Mouse (Mus musculus) forebrain, postnatal 0 days (tissue): Measurements from ENCODE around the gene Carhsp1. TPM values are rescaled to one million over a fixed set of nuclear protein-coding genes. Genes with fewer than 3 reads are reported as not detected.

Experiments used
- ATAC-seq: fragments of 200-750 bp; cut with Nextera tagmentation; 2 replicates; pipeline ENCODE4 v1.8.0; 2017; ENCODE audit warnings: mild to moderate bottlenecking, moderate library complexity
- DNase-seq: peaks from one replicate; pipeline ENCODE4 v3.0.0-alpha.2; 2015
- H3K27ac ChIP-seq: fragments of 300-500 bp; sonication (generic); 2 replicates; pipeline ENCODE4 v1.5.1; 2014; ENCODE audit warnings: low read depth, mild to moderate bottlenecking, antibody characterized with exemption, low read length, moderate library complexity, mixed read lengths
- H3K27me3 ChIP-seq: fragments of 300-500 bp; sonication (generic); 2 replicates; pipeline ENCODE4 v1.6.1; 2014; ENCODE audit warnings: mild to moderate bottlenecking, low read length, mixed read lengths; ENCODE audit not compliant: insufficient read depth
- H3K36me3 ChIP-seq: fragments of 300-500 bp; sonication (generic); 2 replicates; pipeline ENCODE4 v1.6.1; 2014; ENCODE audit warnings: mild to moderate bottlenecking, moderate library complexity; ENCODE audit not compliant: insufficient read depth
- H3K4me1 ChIP-seq: fragments of 300-500 bp; sonication (generic); 2 replicates; pipeline ENCODE4 v1.6.1; 2014; ENCODE audit warnings: antibody characterized with exemption; ENCODE audit not compliant: insufficient read depth
- H3K4me2 ChIP-seq: fragments of 300-500 bp; sonication (generic); 2 replicates; pipeline ENCODE4 v1.6.1; 2014; ENCODE audit warnings: low read depth, mild to moderate bottlenecking, moderate library complexity
- H3K4me3 ChIP-seq: fragments of 300-500 bp; sonication (generic); 2 replicates; pipeline ENCODE4 v1.5.1; 2014; ENCODE audit warnings: low read depth, low read length, mixed read lengths
- H3K9ac ChIP-seq: fragments of 300-500 bp; sonication (generic); 2 replicates; pipeline ENCODE4 v1.6.1; 2014; ENCODE audit warnings: mild to moderate bottlenecking
- H3K9me3 ChIP-seq: fragments of 300-500 bp; sonication (generic); 2 replicates; pipeline ENCODE4 v1.6.1; 2016; ENCODE audit warnings: low read length
- CTCF ChIP-seq: sonication (generic); IDR thresholded peaks from 2 replicates; pipeline ENCODE4 v1.5.1; 2016; ENCODE audit warnings: antibody characterized with exemption, control low read depth, low read depth
- WGBS: fragments of 180-500 bp; shearing (Covaris S2); extraction: QIAGEN DNeasy Blood & Tissue Kit; methylation state at CpG from one replicate; pipeline ENCODE4 v1.1.7; 2014; 5-methylcytosine and 5-hydroxymethylcytosine counted together
- polyA plus RNA-seq: library from polyadenylated mRNA; unstranded; fragments of >200 nt; fragmentation: Nextera tagmentation; extraction: Ambion mirVana; gene quantifications from 2 replicates; pipeline ENCODE4 v1.2.1, GENCODE M21; 2015
- total RNA-seq: library from RNA; depleted of rRNA; stranded (reverse); fragments of >200 nt; gene quantifications from 2 replicates; pipeline ENCODE4 v1.2.3, GENCODE M21; 2014

Gene Carhsp1
- total and polyA plus RNA-seq, 2 experiments from 2014 or later: 142 to 144 TPM

GRCm38 (mm10) chr16:8645546-8645945, 26.4 kb downstream of the Carhsp1 start:
- Histone ChIP-seq H3K27ac (no peak overlapping the region), H3K4me1 (no peaks in the 10 kb centered on the region), H3K36me3 (peaks cover 69% of the 10 kb centered on the region), H3K27me3 (no peaks in the 10 kb centered on the region), H3K4me2 (no peak overlapping the region), H3K4me3 (no peak overlapping the region), H3K9ac (no peak overlapping the region), H3K9me3 (no peaks in the 10 kb centered on the region)
- WGBS: 87% methylated on average over 6 of the region's 6 CpGs
- no peak for TF ChIP-seq CTCF
- DNase-seq (no peak), ATAC-seq (no peak)

GRCm38 (mm10) chr16:8643855-8644254, 28.1 kb downstream of the Carhsp1 start:
- TF ChIP-seq CTCF: peak; percentile 77
- Histone ChIP-seq H3K9me3 (no peaks in the 10 kb centered on the region), H3K4me1 (no peaks in the 10 kb centered on the region), H3K27me3 (no peaks in the 10 kb centered on the region), H3K9ac (no peak overlapping the region), H3K36me3 (peaks cover 55% of the 10 kb centered on the region), H3K4me3 (no peak overlapping the region), H3K4me2 (no peak overlapping the region), H3K27ac (no peak overlapping the region)
- WGBS: 81% methylated on average over 2 of the region's 2 CpGs
- ATAC-seq: peak; percentile 71; the same call in 1 of the 2 replicates
- no peak for DNase-seq

GRCm38 (mm10) chr16:8639466-8640191, 32.3 kb downstream of the Carhsp1 start:
- no peak for ATAC-seq
- H3K4me2 ChIP-seq: no peak overlapping the region
- 92% methylated on average over 11 of the region's 11 CpGs for WGBS

GRCm38 (mm10) chr16:8638131-8638530, 33.8 kb downstream of the Carhsp1 start:
- no peak for DNase-seq
- no peak for TF ChIP-seq CTCF
- Histone ChIP-seq H3K4me2 (peak overlapping the region; percentile 85), H3K27me3 (no peaks in the 10 kb centered on the region), H3K9ac (peak overlapping the region; percentile 81), H3K4me1 (peaks cover 10% of the 10 kb centered on the region), H3K9me3 (no peaks in the 10 kb centered on the region), H3K36me3 (peaks cover 16% of the 10 kb centered on the region), H3K27ac (peak overlapping the region; percentile 93; the same call in 1 of the 2 replicates), H3K4me3 (peak overlapping the region; percentile 78)
- 47% methylated on average over 7 of the region's 7 CpGs for WGBS
- ATAC-seq: no peak

More at GRCm38 (mm10) chr16:8639466-8640191, 32.3 kb downstream of the Carhsp1 start:
- Histone ChIP-seq H3K27me3 (no peaks in the 10 kb centered on the region), H3K27ac (no peak overlapping the region), H3K9ac (no peak overlapping the region), H3K36me3 (peaks cover 26% of the 10 kb centered on the region), H3K4me1 (peaks cover 10% of the 10 kb centered on the region), H3K9me3 (no peaks in the 10 kb centered on the region), H3K4me3 (no peak overlapping the region)
- DNase-seq: no peak
- no peak for TF ChIP-seq CTCF

GRCm38 (mm10) chr16:8637217-8638051, 34.5 kb downstream of the Carhsp1 start, which contains the start of the genes Pmm2 and Tmem186:
Gene Pmm2 (plus strand): TSS chr16:8637674.
Gene Tmem186 (minus strand): TSS chr16:8637712.
- Histone ChIP-seq H3K36me3 (peaks cover 14% of the 10 kb centered on the region; the same call in 1 of the 2 replicates), H3K9ac (peak within 1 kb of the TSS; percentile 81), H3K27ac (peak within 1 kb of the TSS; percentile 93), H3K4me3 (peak within 1 kb of the TSS; percentile 78), H3K4me1 (peaks cover 10% of the 10 kb centered on the region), H3K27me3 (no peaks in the 10 kb centered on the region), H3K4me2 (peak within 1 kb of the TSS; percentile 85), H3K9me3 (no peaks in the 10 kb centered on the region)
- peak; percentile 96 for DNase-seq
- under 1% methylated on average over 59 of the region's 59 CpGs for WGBS
- peak; percentile 99 for ATAC-seq
- peak; percentile 42 for TF ChIP-seq CTCF

- no peak for DNase-seq
- peak overlapping the region; percentile 78 for H3K4me3 ChIP-seq
- no peak for TF ChIP-seq CTCF
- ATAC-seq: no peak
- peak overlapping the region; percentile 84 for H3K27ac ChIP-seq
- no peaks in the 10 kb centered on the region for H3K27me3 ChIP-seq
- WGBS: under 1% methylated on average over 13 of the region's 13 CpGs
- H3K4me2 ChIP-seq: peak overlapping the region; percentile 85
- H3K4me1 ChIP-seq: peaks cover 10% of the 10 kb centered on the region
- no peaks in the 10 kb centered on the region for H3K9me3 ChIP-seq
- peak overlapping the region; percentile 81 for H3K9ac ChIP-seq
- peaks cover 14% of the 10 kb centered on the region; the same call in 1 of the 2 replicates for H3K36me3 ChIP-seq
These were observed 35.1 kb downstream of the Carhsp1 start for GRCm38 (mm10) chr16:8636867-8637216.
